Mouse (Mus musculus) embryonic fibroblast, embryonic 13.5 days (primary cell): ENCODE results near the gene Hdac7.

ENCODE experiments used
- CTCF ChIP-seq: IDR thresholded peaks from 2 replicates; pipeline ENCODE4 v1.5.1; 2011; ENCODE audit warnings: mild to moderate bottlenecking, control low read depth, low read length, moderate library complexity, borderline replicate concordance; ENCODE audit not compliant: insufficient read depth
- POLR2A ChIP-seq: IDR thresholded peaks from 2 replicates; pipeline ENCODE4 v1.6.1; 2011; ENCODE audit warnings: low read depth, mild to moderate bottlenecking, control low read depth, low read length, moderate library complexity

- TF ChIP-seq CTCF (no peak), POLR2A (no peak; the same call in 1 of the 2 replicates)
These were observed 71.2 kb downstream of the Hdac7 start for GRCm38 (mm10) chr15:97773108-97773507.
